Mouse (Mus musculus) cerebellum, adult 2 months (tissue): ENCODE results near the gene Grin3b.

ENCODE experiments used
- CTCF ChIP-seq: fragments of 200-500 bp; IDR thresholded peaks from 2 replicates; pipeline ENCODE4 v1.5.1; 2011; ENCODE audit warnings: low read depth, mild to moderate bottlenecking, control low read depth, low read length, moderate library complexity, borderline replicate concordance; ENCODE audit not compliant: insufficient read depth
- POLR2A ChIP-seq: fragments of 200-500 bp; IDR thresholded peaks from 2 replicates; pipeline ENCODE4 v1.6.1; 2011; ENCODE audit warnings: low read length, control low read depth, borderline replicate concordance; ENCODE audit not compliant: insufficient read depth

DNA sequence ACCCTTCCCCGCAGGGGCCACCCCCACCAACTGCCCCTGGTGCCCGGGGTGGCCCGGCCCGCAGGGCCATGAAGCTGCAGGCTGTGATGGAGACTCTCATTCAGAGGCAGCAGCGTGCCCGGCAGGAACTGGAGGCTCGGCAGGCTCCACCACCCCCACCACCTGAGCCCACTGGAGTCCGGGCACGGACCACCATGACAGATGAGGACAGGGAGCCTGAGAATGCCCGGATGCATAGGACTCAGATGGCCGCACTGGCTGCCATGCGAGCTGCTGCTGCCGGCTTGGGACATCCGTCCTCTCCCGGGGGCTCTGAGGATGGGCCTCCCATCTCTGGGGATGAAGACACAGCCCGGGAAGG lies 39.7 kb upstream of the Grin3b start:
- TF ChIP-seq CTCF (no peak), POLR2A (no peak)
